Mouse (Mus musculus): ENCODE measurements around the gene Gm43738. TPM values are rescaled to one million over a fixed set of nuclear protein-coding genes. Genes with fewer than 3 reads are reported as not detected.

Gene Gm43738
- not detected for polyA plus RNA-seq (2017; shearing (Covaris generic))

GRCm38 (mm10) chr3:89100811-89101210 lies at the start of gene Gm43738:
Gene Gm43738 (minus strand): TSS chr3:89101099.

GRCm38 (mm10) chr3:89135958-89136357 lies 35.1 kb upstream of the Gm43738 start, which contains the start of gene Pklr:
Gene Pklr (plus strand): TSS chr3:89136142.

GRCm38 (mm10) chr3:89101812-89102494 lies 1.1 kb upstream of the Gm43738 start, which contains the start of gene Fdps:
Gene Fdps (minus strand): TSS chr3:89101959.

GRCm38 (mm10) chr3:89093175-89093574 lies 7.7 kb downstream of the Gm43738 start, which contains the start of gene Rusc1:
Gene Rusc1 (minus strand): TSS chr3:89093311.

Other genes with a start within 250 kb of the Gm43738 start
- gene Msto1, start 187.1 kb downstream of the Gm43738 start, polyA plus RNA-seq (2017; shearing (Covaris generic)): 10.8 TPM
- 40.8 TPM for gene Ash1l, start 150.5 kb downstream of the Gm43738 start, polyA plus RNA-seq (2017; shearing (Covaris generic))
- 146 TPM for gene Dap3, start 149.9 kb downstream of the Gm43738 start, polyA plus RNA-seq (2017; shearing (Covaris generic))
- gene Rusc1, start 7.8 kb downstream of the Gm43738 start, polyA plus RNA-seq (2017; shearing (Covaris generic)): 55.7 TPM
- gene Fdps, start 860 bp upstream of the Gm43738 start, polyA plus RNA-seq (2017; shearing (Covaris generic)): 69.4 TPM
- not detected for gene Pklr, start 35.0 kb upstream of the Gm43738 start, polyA plus RNA-seq (2017; shearing (Covaris generic))
- 2.3 TPM for gene Hcn3, start 59.1 kb upstream of the Gm43738 start, polyA plus RNA-seq (2017; shearing (Covaris generic))
- gene Clk2, start 63.7 kb upstream of the Gm43738 start, polyA plus RNA-seq (2017; shearing (Covaris generic)): 106 TPM
- 217 TPM for gene Scamp3, start 76.4 kb upstream of the Gm43738 start, polyA plus RNA-seq (2017; shearing (Covaris generic))
- gene Fam189b, start 82.0 kb upstream of the Gm43738 start, polyA plus RNA-seq (2017; shearing (Covaris generic)): 143 TPM
- 72.7 TPM for gene Gba, start 101.8 kb upstream of the Gm43738 start, polyA plus RNA-seq (2017; shearing (Covaris generic))
- 1.5 TPM for gene Thbs3, start 114.1 kb upstream of the Gm43738 start, polyA plus RNA-seq (2017; shearing (Covaris generic))
- 102 TPM for gene Mtx1, start 126.0 kb upstream of the Gm43738 start, polyA plus RNA-seq (2017; shearing (Covaris generic))
- gene Muc1, start 128.0 kb upstream of the Gm43738 start, polyA plus RNA-seq (2017; shearing (Covaris generic)): not detected
- gene Krtcap2, start 144.9 kb upstream of the Gm43738 start, polyA plus RNA-seq (2017; shearing (Covaris generic)): 161 TPM
- gene Trim46, start 145.2 kb upstream of the Gm43738 start, polyA plus RNA-seq (2017; shearing (Covaris generic)): 1.1 TPM
- gene Dpm3, start 158.3 kb upstream of the Gm43738 start, polyA plus RNA-seq (2017; shearing (Covaris generic)): 74.9 TPM
- gene Slc50a1, start 169.5 kb upstream of the Gm43738 start, polyA plus RNA-seq (2017; shearing (Covaris generic)): 189 TPM
- not detected for gene Efna1, start 180.0 kb upstream of the Gm43738 start, polyA plus RNA-seq (2017; shearing (Covaris generic))
- gene Efna3, start 221.9 kb upstream of the Gm43738 start, polyA plus RNA-seq (2017; shearing (Covaris generic)): not detected
- gene Efna4, start 236.9 kb upstream of the Gm43738 start, polyA plus RNA-seq (2017; shearing (Covaris generic)): 0.21 TPM
- 11.3 TPM for gene Adam15, start 248.9 kb upstream of the Gm43738 start, polyA plus RNA-seq (2017; shearing (Covaris generic))